Mouse (Mus musculus) fibroblast of lung, adult 2 months (primary cell): ENCODE measurements at regions not wholly inside any gene's neighbourhood (a gene's known extent, or its start where the extent isn't known, plus 50 kb on each side); places are given as distances from the start of the nearest gene placed in this dataset.
A peak's percentile ranks its signal among the peaks of the same experiment; 100 is the strongest.
"Not testable (repeated sequence)": the region's sequence is repeated elsewhere in the genome, so short reads cannot be mapped to it uniquely, and the experiment has no call there.

Experiments
- DNase-seq: peaks from one replicate; pipeline ENCODE4 v3.0.0-alpha.2; 2011; ENCODE audit warnings: low read depth

- not testable (repeated sequence) for DNase-seq
Observed at GRCm38 (mm10) chr4:9724801-9725200, 1149.5 kb upstream of the 2610301B20Rik start.

GRCm38 (mm10) chr4:9737691-9738090 is 1136.6 kb upstream of the 2610301B20Rik start:
- DNase-seq, result no peak

GRCm38 (mm10) chr4:9747411-9747938 is 1126.8 kb upstream of the 2610301B20Rik start:
- DNase-seq, result no peak

GRCm38 (mm10) chr4:9748110-9748509 is 1126.2 kb upstream of the 2610301B20Rik start:
- no peak for DNase-seq

GRCm38 (mm10) chr4:9749877-9750276 is 1124.4 kb upstream of the 2610301B20Rik start:
- DNase-seq, result no peak

- no peak for DNase-seq
Observed at GRCm38 (mm10) chr4:9750404-9750803, 1123.9 kb upstream of the 2610301B20Rik start.

- DNase-seq, result no peak
Observed at GRCm38 (mm10) chr4:9763321-9763720, 1111.0 kb upstream of the 2610301B20Rik start.

- DNase-seq, result peak; percentile 21
Observed at GRCm38 (mm10) chr4:9769633-9770205, 1104.6 kb upstream of the 2610301B20Rik start.

- peak; percentile 50 for DNase-seq
Observed at GRCm38 (mm10) chr4:9770372-9771102, 1103.8 kb upstream of the 2610301B20Rik start.

GRCm38 (mm10) chr4:9771103-9771474 is 1103.2 kb upstream of the 2610301B20Rik start:
- peak; percentile 38 for DNase-seq

- no peak for DNase-seq
Observed at GRCm38 (mm10) chr4:9778391-9778790, 1095.9 kb upstream of the 2610301B20Rik start.

GRCm38 (mm10) chr4:9779594-9779993 is 1094.7 kb upstream of the 2610301B20Rik start:
- DNase-seq, result no peak

- no peak for DNase-seq
Observed at GRCm38 (mm10) chr4:9780179-9780578, 1094.1 kb upstream of the 2610301B20Rik start.

- DNase-seq, result no peak
Observed at GRCm38 (mm10) chr4:9781318-9781717, 1093.0 kb upstream of the 2610301B20Rik start.

GRCm38 (mm10) chr4:9787795-9788365 is 1086.4 kb upstream of the 2610301B20Rik start:
- no peak for DNase-seq

GRCm38 (mm10) chr4:9790478-9790877 is 1083.8 kb upstream of the 2610301B20Rik start:
- peak; percentile 16 for DNase-seq
